Mouse (Mus musculus): ENCODE results near the gene Arx. TPM values are rescaled to one million over a fixed set of nuclear protein-coding genes. Genes with fewer than 3 reads are reported as not detected.

Gene Arx
- polyA plus RNA-seq (2015; fragmentation: Nextera tagmentation; extraction: Ambion mirVana), result 0.53 and 0.63 TPM in 2 replicates

DNA sequence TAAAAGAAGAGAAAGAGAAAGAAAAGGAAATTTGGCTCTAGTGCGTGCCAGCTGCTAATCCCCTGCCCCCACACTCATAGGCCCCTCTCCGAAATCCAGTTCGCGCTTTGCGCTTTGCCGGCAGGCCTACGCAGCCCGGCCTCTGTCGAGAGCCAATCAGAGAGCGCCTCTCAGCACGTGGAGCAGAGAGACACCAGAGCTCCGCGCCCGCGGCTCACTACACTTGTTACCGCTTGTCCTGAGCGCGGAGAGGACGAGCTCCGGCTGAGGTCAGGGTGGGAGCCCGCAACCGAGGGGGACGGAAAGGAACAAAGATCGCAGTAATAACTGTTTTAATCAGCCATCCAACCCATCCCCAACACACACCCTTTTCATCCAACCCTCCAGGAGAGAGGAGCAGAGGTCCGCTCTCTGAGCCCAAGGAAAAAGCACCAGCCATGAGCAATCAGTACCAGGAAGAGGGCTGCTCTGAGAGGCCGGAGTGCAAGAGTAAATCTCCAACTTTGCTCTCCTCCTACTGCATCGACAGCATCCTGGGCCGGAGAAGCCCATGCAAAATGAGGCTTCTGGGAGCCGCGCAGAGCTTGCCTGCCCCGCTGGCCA is at the start of gene Arx:
TSS of gene Arx (plus strand) at position 155 of the 603 bp plus-strand sequence.
- Histone ChIP-seq H3K27me3 (replicated peaks) (peaks cover 70% of the 10 kb centered on the region), H3K36me3 (no peaks in the 10 kb centered on the region), H3K4me3 (replicated peaks) (no peak within 1 kb of the TSS), H3K4me2 (replicated peaks) (peak within 1 kb of the TSS; percentile 30; the same call in 1 of the 2 replicates), H3K4me1 (replicated peaks) (0 out of 2 replicates have a peak, but pooled peaks cover 5% of the 10 kb centered on the region), H3K9ac (no peak within 1 kb of the TSS), H3K27ac (no peak within 1 kb of the TSS), H3K9me3 (no peaks in the 10 kb centered on the region)
- 26% methylated on average over 31 of the region's 31 CpGs for WGBS
- ATAC-seq, result peak; percentile 93

DNA sequence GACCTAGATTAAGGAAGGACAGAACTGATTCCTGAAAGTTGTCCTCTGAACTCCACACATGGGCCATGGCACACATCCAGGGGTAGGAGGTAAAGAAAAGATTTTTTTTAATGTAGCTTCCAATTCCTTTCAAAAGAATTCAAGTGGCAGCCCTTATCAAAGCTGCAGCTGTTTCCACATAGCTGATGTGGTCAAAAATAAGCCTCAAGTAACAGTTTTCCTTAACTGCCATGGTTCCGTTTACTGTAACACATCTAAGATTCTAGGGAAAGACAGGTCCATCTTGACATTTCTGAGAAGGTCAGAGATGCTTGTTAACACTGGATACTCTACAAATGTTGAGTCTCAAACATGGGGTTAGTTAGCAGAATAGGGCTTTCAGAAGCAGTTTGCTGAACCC is 34.9 kb upstream of the Arx start:
- H3K9ac ChIP-seq, result no peak overlapping the region
- 90% methylated on average over 1 of the region's 1 CpGs for WGBS
- ATAC-seq, result no peak
- no peaks in the 10 kb centered on the region for H3K27me3 ChIP-seq (replicated peaks)
- H3K9me3 ChIP-seq, result no peaks in the 10 kb centered on the region
- no peaks in the 10 kb centered on the region for H3K36me3 ChIP-seq
- no peaks in the 10 kb centered on the region for H3K4me1 ChIP-seq (replicated peaks)
- no peak overlapping the region for H3K27ac ChIP-seq
- no peak overlapping the region for H3K4me3 ChIP-seq (replicated peaks)
- no peak overlapping the region for H3K4me2 ChIP-seq (replicated peaks)

DNA sequence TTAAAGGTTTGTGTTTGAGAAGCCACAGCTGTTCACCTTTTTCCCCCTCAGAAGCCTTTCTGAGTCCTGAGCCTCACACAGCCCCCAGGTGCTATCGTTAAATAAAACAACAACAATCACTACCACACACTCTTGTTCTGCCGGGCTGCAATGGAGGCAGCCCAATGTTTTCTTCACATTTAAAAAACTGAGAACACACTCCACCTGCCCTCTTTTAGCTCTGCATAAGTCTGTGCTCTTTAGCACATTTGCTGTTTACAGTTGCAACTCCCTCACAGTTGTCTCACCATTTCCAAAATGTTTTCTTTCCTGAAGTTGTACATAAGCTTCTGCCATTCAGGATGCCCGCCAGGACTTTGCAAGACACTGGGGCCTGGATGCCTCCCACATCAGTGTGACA is 10.6 kb upstream of the Arx start:
- H3K4me1 ChIP-seq (replicated peaks), result no peaks in the 10 kb centered on the region
- H3K27ac ChIP-seq, result no peak overlapping the region
- no peak overlapping the region for H3K4me2 ChIP-seq (replicated peaks)
- no peak overlapping the region for H3K9ac ChIP-seq
- no peaks in the 10 kb centered on the region for H3K9me3 ChIP-seq
- no peak for ATAC-seq
- no peaks in the 10 kb centered on the region for H3K36me3 ChIP-seq
- no peak overlapping the region for H3K4me3 ChIP-seq (replicated peaks)
- 46% methylated on average over 3 of the region's 3 CpGs for WGBS
- no peaks in the 10 kb centered on the region for H3K27me3 ChIP-seq (replicated peaks)

GRCm38 (mm10) chrX:93279940-93280339 is 6.3 kb upstream of the Arx start:
- ATAC-seq, result no peak
- Histone ChIP-seq H3K4me1 (replicated peaks) (no peaks in the 10 kb centered on the region), H3K9me3 (no peaks in the 10 kb centered on the region), H3K4me3 (replicated peaks) (no peak overlapping the region), H3K4me2 (replicated peaks) (no peak overlapping the region), H3K9ac (no peak overlapping the region), H3K36me3 (no peaks in the 10 kb centered on the region), H3K27me3 (replicated peaks) (peaks cover 25% of the 10 kb centered on the region), H3K27ac (no peak overlapping the region)
- WGBS, result 28% methylated on average over 4 of the region's 11 CpGs

DNA sequence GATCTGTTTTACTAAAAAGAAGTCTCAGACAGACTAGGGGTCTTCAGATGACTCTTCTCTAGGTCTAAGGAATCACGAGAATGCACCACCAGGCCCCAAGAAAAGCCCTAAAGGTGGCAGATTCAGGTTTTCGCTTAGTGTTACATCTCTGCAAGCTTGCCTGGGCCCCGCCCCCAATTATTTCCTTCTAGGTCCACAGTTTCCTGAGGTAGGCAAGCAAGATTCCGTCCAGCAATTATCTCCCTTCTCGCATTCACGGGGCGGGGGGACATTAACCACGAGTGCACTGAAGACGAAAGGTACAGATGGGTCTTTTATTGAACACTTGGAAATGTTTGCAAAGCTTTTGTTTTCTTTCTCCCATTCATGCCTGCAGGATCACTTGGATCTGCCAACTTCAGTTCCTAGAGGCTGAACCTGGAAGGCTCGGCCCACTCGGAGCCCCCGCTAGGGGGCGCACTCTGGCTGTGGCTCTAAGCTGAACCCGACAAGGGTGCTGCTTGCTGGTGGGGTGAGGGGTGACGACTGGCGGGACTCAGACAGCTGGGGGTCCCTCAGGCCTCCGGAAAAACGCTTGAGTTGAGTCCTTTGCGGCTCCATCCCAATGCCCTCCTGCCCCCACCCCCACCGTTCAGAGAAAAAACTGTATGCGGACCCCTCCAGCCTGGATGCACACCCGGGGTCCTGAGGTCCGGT is 5.1 kb upstream of the Arx start:
- no peak overlapping the region for H3K27ac ChIP-seq
- H3K36me3 ChIP-seq, result no peaks in the 10 kb centered on the region
- H3K9me3 ChIP-seq, result no peaks in the 10 kb centered on the region
- ATAC-seq, result 0 out of 2 replicates have a peak, but pooled peaks have one; percentile 43
- H3K4me3 ChIP-seq (replicated peaks), result no peak overlapping the region
- peaks cover 36% of the 10 kb centered on the region for H3K27me3 ChIP-seq (replicated peaks)
- peak overlapping the region; percentile 15; the same call in 1 of the 2 replicates for H3K4me2 ChIP-seq (replicated peaks)
- no peak overlapping the region for H3K9ac ChIP-seq
- WGBS, result 15% methylated on average over 23 of the region's 23 CpGs
- no peaks in the 10 kb centered on the region for H3K4me1 ChIP-seq (replicated peaks)

DNA sequence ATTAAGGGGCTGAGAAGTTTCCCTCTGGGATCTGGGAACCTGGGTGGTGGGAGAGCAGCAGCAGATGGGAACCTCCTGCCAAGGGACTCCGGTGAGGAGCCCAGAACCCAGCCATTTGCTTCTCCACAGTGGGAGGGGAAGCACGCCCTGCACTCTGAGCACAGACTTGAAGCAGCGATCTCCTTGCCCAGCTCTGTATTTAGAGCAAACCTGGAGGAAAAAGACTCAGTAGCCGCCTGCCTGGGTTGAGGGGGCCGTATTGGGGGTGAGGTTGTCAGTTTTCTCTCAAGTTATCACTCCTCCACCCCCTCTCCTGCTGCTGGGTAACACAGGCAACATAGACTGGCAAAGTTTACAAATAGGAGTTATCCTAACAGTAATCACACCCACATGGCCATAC is 4.5 kb upstream of the Arx start:
- WGBS, result 20% methylated on average over 5 of the region's 5 CpGs
- H3K4me3 ChIP-seq (replicated peaks), result no peak overlapping the region

DNA sequence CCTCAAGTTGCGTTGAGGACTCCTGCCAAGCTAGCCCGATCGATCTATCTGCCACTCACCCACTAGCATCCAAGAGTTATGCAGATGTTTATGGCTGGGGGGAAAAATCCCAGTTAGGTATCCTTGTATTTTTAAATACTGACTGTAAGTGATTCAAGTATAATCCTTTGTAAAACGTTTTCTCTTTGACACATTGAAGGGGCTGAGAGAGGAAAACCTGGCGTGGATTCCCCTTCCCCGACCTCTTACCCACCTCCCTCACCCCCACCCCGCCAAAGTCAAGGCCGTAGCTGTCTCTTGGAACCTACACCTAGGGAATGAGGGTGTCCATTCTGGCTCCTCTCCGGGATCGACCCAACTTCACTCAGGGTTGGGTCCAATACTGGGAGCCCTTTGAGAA is 1.2 kb upstream of the Arx start:
- WGBS, result 22% methylated on average over 10 of the region's 10 CpGs

More for the DNA sequence above, 4.5 kb upstream of the Arx start:
- ATAC-seq, result no peak
- no peaks in the 10 kb centered on the region for H3K36me3 ChIP-seq
- H3K27ac ChIP-seq, result no peak overlapping the region
- peaks cover 40% of the 10 kb centered on the region for H3K27me3 ChIP-seq (replicated peaks)
- no peaks in the 10 kb centered on the region for H3K9me3 ChIP-seq
- no peak overlapping the region for H3K9ac ChIP-seq
- H3K4me2 ChIP-seq (replicated peaks), result peak overlapping the region; percentile 15; the same call in 1 of the 2 replicates
- no peaks in the 10 kb centered on the region for H3K4me1 ChIP-seq (replicated peaks)

GRCm38 (mm10) chrX:93288339-93288738 is 2.1 kb downstream of the Arx start:
- Histone ChIP-seq H3K9me3 (no peaks in the 10 kb centered on the region), H3K4me3 (replicated peaks) (peak overlapping the region; percentile 29), H3K27ac (no peak overlapping the region), H3K27me3 (replicated peaks) (peaks cover 67% of the 10 kb centered on the region), H3K4me2 (replicated peaks) (peak overlapping the region; percentile 58), H3K36me3 (no peaks in the 10 kb centered on the region), H3K9ac (no peak overlapping the region), H3K4me1 (replicated peaks) (0 out of 2 replicates have a peak, but pooled peaks cover 5% of the 10 kb centered on the region)
- ATAC-seq, result no peak
- 22% methylated on average over 20 of the region's 37 CpGs for WGBS

More for the DNA sequence above, 1.2 kb upstream of the Arx start:
- Histone ChIP-seq H3K4me1 (replicated peaks) (0 out of 2 replicates have a peak, but pooled peaks cover 5% of the 10 kb centered on the region), H3K27ac (no peak overlapping the region), H3K9ac (no peak overlapping the region), H3K36me3 (no peaks in the 10 kb centered on the region), H3K9me3 (no peaks in the 10 kb centered on the region), H3K27me3 (replicated peaks) (peaks cover 67% of the 10 kb centered on the region), H3K4me3 (replicated peaks) (no peak overlapping the region), H3K4me2 (replicated peaks) (no peak overlapping the region)
- ATAC-seq, result no peak

DNA sequence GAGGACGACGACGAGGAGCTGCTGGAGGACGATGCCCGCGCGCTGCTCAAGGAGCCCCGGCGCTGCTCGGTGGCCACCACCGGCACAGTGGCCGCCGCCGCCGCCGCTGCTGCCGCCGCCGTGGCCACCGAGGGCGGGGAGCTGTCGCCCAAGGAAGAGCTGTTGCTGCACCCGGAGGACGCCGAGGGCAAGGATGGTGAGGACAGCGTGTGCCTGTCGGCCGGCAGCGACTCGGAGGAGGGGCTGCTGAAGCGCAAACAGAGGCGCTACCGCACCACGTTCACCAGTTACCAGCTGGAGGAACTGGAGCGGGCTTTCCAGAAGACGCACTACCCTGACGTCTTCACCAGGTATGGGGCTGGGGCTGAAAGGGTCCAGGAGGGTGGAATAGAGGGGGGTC is 2.8 kb downstream of the Arx start:
- no peak for ATAC-seq

DNA sequence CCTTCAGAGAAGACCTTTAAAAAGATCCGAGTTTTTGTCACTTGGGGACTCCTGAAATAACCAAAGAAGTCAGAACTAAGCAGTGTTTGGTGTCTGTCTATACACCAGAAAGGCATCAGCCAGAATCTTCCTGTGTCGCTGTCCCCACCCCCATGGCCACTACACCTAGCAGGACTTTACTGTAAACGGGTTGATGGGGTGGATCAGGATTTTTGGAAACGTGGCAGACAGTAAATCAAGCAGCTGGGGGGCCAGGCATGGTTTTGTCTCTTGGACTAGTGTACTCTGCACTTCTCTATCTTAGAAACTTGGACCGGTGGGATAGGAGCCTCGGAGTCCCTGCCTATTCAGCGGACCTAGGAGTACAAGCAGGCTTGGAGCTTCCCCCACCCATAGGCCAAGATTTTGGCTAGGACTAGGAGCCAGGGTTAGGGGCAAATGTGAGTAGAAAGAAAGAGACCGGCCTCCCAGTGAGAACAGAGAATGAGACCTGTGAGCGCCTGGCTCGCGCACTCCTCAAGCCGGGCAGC is 3.7 kb downstream of the Arx start:
- no peak overlapping the region for H3K4me2 ChIP-seq (replicated peaks)
- peaks cover 73% of the 10 kb centered on the region for H3K27me3 ChIP-seq (replicated peaks)
- 13% methylated on average over 12 of the region's 12 CpGs for WGBS
- no peaks in the 10 kb centered on the region for H3K9me3 ChIP-seq
- H3K36me3 ChIP-seq, result no peaks in the 10 kb centered on the region
- 0 out of 2 replicates have a peak, but pooled peaks cover 5% of the 10 kb centered on the region for H3K4me1 ChIP-seq (replicated peaks)
- no peak overlapping the region for H3K9ac ChIP-seq
- no peak for ATAC-seq
- no peak overlapping the region for H3K4me3 ChIP-seq (replicated peaks)
- no peak overlapping the region for H3K27ac ChIP-seq

More for the DNA sequence above, 2.8 kb downstream of the Arx start:
- 18% methylated on average over 37 of the region's 37 CpGs for WGBS
- Histone ChIP-seq H3K9ac (no peak overlapping the region), H3K9me3 (no peaks in the 10 kb centered on the region), H3K4me1 (replicated peaks) (0 out of 2 replicates have a peak, but pooled peaks cover 5% of the 10 kb centered on the region), H3K27me3 (replicated peaks) (peaks cover 73% of the 10 kb centered on the region), H3K4me2 (replicated peaks) (peak overlapping the region; percentile 58), H3K36me3 (no peaks in the 10 kb centered on the region), H3K4me3 (replicated peaks) (peak overlapping the region; percentile 29), H3K27ac (no peak overlapping the region)

- no peaks in the 10 kb centered on the region for H3K36me3 ChIP-seq
- no peak for ATAC-seq
- no peak overlapping the region for H3K27ac ChIP-seq
- no peaks in the 10 kb centered on the region for H3K9me3 ChIP-seq
- peaks cover 74% of the 10 kb centered on the region for H3K27me3 ChIP-seq (replicated peaks)
- WGBS, result 17% methylated on average over 6 of the region's 6 CpGs
- no peak overlapping the region for H3K4me3 ChIP-seq (replicated peaks)
- 0 out of 2 replicates have a peak, but pooled peaks cover 5% of the 10 kb centered on the region for H3K4me1 ChIP-seq (replicated peaks)
- no peak overlapping the region for H3K9ac ChIP-seq
- H3K4me2 ChIP-seq (replicated peaks), result no peak overlapping the region
Observed at GRCm38 (mm10) chrX:93292031-93292430, 5.8 kb downstream of the Arx start.

DNA sequence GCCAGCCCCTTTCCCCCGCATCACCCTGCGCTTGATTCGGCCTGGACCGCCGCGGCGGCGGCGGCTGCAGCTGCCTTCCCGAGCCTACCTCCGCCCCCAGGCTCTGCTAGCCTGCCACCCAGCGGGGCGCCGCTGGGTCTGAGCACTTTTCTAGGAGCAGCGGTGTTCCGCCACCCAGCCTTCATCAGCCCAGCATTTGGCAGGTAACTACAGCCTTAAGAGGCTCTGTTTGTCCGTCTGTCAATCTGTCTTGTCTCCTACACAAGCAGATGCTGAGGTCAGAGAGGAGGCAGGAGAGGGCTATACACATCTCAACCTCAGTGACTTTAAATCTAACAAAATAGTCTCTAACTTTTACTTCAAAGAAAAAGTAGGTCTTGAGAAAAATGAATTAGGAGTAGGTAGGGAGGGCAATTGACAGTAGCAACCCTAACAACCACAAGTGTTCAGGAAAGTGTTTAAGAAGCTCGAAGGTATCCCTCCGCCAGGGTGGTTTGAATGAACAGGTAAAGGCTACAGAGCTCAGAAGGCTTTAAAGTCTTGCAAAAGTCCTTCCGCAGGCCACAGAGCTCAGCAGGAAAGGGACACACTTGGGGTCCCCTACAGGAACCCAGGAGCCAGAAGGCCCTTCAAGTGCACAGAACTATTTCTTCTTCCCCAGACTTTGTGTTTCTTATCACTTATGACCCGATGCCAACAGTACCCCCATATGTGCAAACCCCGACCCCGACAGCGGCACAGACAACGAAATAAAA is 8.7 kb downstream of the Arx start:
- Histone ChIP-seq H3K4me2 (replicated peaks) (no peak overlapping the region), H3K27me3 (replicated peaks) (peaks cover 71% of the 10 kb centered on the region), H3K36me3 (no peaks in the 10 kb centered on the region), H3K4me3 (replicated peaks) (no peak overlapping the region), H3K9me3 (no peaks in the 10 kb centered on the region), H3K9ac (no peak overlapping the region), H3K27ac (no peak overlapping the region), H3K4me1 (replicated peaks) (no peaks in the 10 kb centered on the region)
- no peak for ATAC-seq
- 21% methylated on average over 25 of the region's 25 CpGs for WGBS

Data from intestine, embryonic 15.5 days (tissue).